Mouse (Mus musculus) bone marrow macrophage, adult 2 months (primary cell): ENCODE data around the gene Fbxo47. TPM values are rescaled to one million over a fixed set of nuclear protein-coding genes. Genes with fewer than 3 reads are reported as not detected.

Experiments
- H3K27ac ChIP-seq: 2 replicates; pipeline ENCODE4 v1.5.1; 2012; ENCODE audit warnings: low read depth, low read length; ENCODE audit not compliant: insufficient read depth
- H3K4me1 ChIP-seq: 2 replicates; pipeline ENCODE4 v1.6.1; 2012; ENCODE audit warnings: low read length; ENCODE audit not compliant: control insufficient read depth, insufficient read depth
- H3K4me3 ChIP-seq: 2 replicates; pipeline ENCODE4 v1.5.1; 2012; ENCODE audit warnings: mild to moderate bottlenecking, low read length, moderate library complexity; ENCODE audit not compliant: insufficient read depth
- CTCF ChIP-seq: IDR thresholded peaks from 2 replicates; pipeline ENCODE4 v1.5.1; 2012; ENCODE audit warnings: low read depth, mild to moderate bottlenecking, low read length, moderate library complexity
- POLR2A ChIP-seq: IDR thresholded peaks from 2 replicates; pipeline ENCODE4 v1.6.1; 2012; ENCODE audit warnings: mild to moderate bottlenecking, low read depth, low read length, borderline replicate concordance
- polyA plus RNA-seq: library from polyadenylated mRNA; stranded (reverse); fragments of >200 nt; gene quantifications from 2 replicates; pipeline ENCODE4 v1.2.4, GENCODE M21; 2012; ENCODE audit not compliant: missing spikeins, insufficient read depth, insufficient read length

Gene Fbxo47
- polyA plus RNA-seq, result 0.67 and 1.5 TPM in 2 replicates

DNA sequence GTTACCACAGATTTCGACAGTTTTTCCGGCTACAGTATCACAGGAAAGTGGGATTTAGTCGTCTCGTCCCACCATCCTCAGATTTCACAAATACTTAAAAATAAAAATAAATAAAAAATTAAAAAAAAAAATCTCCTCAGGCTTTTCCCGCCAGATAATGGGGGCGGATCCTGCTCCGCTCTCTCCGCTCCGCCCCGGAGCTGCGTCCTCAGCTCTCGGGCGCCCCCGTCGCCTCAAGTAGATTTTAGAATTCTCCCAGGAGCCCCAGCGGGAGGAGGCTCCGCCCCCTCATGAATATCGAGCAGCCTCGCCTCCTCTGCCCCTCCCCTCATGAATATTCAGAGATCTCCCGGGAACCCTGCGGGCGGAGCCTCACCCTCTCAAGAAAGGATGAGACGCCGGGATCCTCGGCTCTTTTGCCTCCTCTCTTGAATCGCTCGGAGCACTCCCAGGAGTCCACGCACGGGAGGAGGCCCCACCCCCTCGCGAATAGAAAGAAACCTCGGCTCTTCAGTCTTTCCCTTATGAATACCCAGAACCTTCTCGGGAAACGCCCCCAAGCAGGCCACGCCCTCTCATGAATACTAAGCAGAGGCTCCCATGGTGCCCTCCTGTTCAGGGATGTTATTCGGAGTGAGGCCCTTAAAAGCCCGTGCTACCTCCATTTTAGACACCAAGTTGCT, at the start of gene Fbxo47:
TSS of gene Fbxo47 (minus strand) at position 237 of the 683 bp plus-strand sequence.
- TF ChIP-seq CTCF, result no peak
- TF ChIP-seq POLR2A, result no peak
- H3K4me3 ChIP-seq, result peak within 1 kb of the TSS; percentile 73
- H3K27ac ChIP-seq, result peak within 1 kb of the TSS; percentile 90
- no peaks in the 10 kb centered on the region for H3K4me1 ChIP-seq

DNA sequence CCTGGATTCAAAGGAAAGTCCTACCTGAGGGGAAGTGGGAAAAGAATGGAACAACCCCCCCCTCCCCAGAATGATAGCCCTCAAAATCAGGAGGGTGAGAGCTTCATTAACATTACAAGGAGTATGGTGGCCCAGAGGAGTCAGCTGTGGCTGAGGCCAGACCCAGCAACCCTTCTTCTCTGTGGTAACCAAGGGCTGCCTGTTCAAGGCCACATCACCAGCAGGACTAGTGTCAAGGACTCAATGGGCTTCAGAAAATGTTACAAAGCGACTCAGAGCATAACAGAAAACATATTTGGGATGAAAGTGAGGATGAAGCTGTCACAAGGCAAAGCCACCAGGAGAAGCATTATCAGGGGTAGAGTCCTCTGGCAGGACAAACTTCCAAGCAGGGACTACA, 49.6 kb upstream of the Fbxo47 start:
- Histone ChIP-seq H3K4me3 (no peak overlapping the region), H3K27ac (no peak overlapping the region), H3K4me1 (peaks cover 6% of the 10 kb centered on the region)
- TF ChIP-seq CTCF (no peak), POLR2A (no peak)

DNA sequence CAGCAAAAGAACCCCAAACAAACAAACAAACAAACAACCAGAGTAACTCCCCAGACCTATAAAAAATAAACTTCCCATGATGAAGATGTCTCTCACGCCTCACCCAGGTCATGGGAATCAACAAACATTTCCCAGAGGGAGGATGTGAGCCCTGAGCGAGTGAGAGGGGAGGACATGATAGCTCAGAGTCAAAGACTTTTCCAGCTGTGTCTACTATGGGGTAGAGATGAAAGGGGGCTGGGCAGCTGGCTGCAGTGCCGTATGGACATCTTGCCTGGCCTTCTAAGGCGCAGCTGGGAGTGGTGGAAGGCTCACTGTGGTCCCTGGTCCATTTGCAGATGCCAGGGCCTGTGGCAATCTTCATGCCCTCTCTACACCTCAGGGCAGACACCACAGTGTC, 45.0 kb upstream of the Fbxo47 start:
- no peak overlapping the region for H3K4me3 ChIP-seq
- no peak for TF ChIP-seq POLR2A
- no peak for TF ChIP-seq CTCF
- no peak overlapping the region for H3K27ac ChIP-seq
- 0 out of 2 replicates have a peak, but pooled peaks cover 2% of the 10 kb centered on the region for H3K4me1 ChIP-seq

DNA sequence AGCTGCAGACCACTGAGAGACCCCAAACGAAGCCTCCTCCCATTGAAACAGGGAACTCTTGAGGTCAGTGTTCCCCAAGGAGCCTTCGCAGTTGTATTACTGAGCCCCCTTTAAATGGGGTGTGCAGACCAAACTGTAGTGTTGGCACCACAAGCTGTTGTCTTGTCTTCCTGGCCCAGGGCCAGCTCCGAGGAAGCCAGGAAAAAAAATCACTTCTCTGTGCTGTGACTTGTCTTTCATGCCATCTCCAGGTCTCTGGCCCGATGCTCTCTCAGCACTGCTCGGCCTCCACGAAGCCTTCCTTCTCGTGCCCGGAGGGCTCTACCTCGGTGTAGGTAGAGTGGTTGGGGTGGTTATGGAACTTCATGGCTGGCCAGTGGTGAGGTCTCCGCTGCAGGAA, 40.3 kb upstream of the Fbxo47 start:
- Histone ChIP-seq H3K4me1 (no peaks in the 10 kb centered on the region), H3K4me3 (no peak overlapping the region), H3K27ac (no peak overlapping the region)
- TF ChIP-seq CTCF (no peak), POLR2A (no peak)

DNA sequence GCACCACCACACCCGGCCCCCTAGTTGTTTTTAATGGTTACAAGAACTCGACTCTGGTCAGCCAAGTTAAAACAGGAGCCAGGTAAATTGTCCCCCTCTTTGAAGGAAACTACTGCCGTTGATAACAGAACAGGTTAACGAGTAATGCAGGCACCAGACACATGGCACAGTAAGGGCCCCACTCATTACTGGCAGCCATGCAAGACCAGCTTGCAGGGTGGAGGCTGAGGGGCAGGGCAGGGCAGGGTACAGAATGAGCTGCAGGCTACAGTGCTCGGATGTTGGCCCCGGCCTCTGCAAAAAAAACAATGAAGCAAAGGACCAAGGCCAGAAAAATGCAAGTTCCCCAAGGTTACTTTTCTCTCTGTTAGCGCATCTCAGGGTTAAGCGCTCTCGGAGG, 39.7 kb upstream of the Fbxo47 start:
- no peaks in the 10 kb centered on the region for H3K4me1 ChIP-seq
- H3K27ac ChIP-seq, result no peak overlapping the region
- TF ChIP-seq CTCF, result no peak
- H3K4me3 ChIP-seq, result no peak overlapping the region

DNA sequence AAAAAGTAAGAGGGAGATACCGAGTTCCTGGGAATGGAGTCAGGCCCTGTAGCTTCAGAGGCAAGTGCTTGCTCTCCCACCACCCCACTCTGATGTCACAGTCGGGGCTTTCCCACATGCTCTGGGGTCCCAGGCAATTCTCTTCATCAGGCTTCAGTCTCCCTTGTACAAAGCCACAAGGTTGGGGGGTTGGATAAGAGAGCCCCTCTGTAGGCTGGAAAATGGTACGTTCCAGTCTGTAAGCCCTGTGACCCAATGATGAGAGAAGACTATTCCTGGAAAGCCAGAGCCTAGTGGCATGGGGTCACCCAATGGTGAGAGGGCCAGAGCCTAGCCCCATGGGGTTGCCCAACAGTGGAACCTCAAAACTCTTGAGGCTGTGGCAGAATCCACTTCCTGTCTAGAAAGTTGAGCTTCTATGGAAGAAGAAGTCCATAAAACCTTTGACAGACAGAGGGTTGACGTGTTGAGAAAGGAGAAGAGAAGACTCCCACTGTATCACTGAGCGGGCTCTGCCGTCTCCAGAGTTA, 32.1 kb upstream of the Fbxo47 start:
- no peak overlapping the region for H3K4me3 ChIP-seq
- no peak overlapping the region for H3K27ac ChIP-seq
- H3K4me1 ChIP-seq, result peaks cover 10% of the 10 kb centered on the region
- TF ChIP-seq CTCF (no peak), POLR2A (no peak)

DNA sequence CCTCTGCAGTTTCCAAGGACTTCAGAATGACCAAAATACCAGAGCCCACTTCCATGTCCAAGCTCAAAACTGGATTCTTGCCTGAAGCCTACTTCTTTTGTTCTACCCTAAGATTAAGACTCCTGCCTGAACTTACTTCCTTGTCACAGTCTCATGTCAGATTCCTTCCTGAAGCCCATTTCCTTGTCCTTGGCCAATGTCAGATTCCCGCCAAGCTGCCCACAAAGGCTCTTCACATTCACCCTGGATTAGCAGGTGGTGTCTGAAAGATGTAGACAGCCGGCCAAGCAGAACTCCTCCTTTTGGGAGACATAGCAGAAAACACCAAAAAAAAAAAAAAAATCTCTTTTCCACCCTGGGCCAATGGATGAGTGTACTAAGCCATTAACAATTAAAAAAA, 31.5 kb upstream of the Fbxo47 start:
- TF ChIP-seq POLR2A (no peak), CTCF (no peak)
- H3K4me3 ChIP-seq, result no peak overlapping the region

DNA sequence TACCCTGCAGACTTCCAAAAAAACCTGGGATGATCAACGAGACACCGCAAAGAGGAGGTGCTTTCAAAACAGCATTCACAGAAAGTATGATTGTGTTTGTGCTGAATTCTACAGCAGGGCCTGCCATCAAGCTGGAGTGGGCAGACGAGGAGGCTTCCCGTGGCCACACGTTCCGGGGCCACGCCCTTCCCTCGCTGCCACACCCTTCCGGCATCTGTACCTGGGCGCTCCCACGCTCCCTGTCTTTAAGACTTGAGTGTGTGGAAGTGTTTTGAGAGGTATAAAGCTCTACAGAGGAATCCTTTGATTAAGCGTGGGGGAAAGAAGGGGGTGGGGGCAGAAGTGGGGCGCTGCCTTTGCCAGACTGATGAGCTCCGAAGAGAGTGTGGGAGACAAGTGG, 29.2 kb upstream of the Fbxo47 start:
- TF ChIP-seq POLR2A (no peak), CTCF (no peak)
- Histone ChIP-seq H3K4me1 (peaks cover 8% of the 10 kb centered on the region), H3K4me3 (no peak overlapping the region), H3K27ac (no peak overlapping the region)

More for the DNA sequence above, 31.5 kb upstream of the Fbxo47 start:
- H3K4me1 ChIP-seq, result peaks cover 10% of the 10 kb centered on the region
- no peak overlapping the region for H3K27ac ChIP-seq

DNA sequence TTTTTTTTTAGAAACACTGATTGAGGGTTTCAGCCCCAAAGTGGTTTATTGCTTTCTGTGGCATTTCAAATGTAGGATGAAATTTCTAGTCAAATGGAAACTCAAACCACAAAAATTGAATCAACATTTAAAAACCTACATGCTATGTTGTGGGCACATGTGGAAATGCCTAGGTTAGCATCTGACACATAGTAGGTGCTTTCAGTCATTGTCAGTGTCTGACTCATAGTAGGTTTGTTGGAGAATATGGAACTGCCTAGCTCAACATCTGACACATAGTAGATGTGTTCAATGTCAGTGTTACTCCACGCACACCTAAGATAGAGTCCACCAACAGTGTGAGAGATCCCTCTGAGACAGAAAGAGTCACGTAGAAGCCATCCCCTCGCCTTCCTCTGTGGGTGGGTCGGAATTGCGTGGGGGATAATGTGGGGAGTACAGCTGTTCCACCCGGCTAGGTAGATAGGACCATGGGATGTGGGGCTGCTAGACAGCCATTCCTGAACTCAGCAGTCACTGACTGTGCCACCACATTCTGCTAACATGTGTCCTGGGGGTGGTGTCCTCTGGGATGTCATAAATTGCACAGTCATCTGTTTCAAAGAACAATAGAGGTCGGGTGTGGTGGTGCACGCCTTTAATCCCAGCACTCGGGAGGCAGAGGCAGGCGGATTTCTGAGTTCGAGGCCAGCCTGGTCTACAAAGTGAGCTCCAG, 24.8 kb upstream of the Fbxo47 start:
- H3K4me3 ChIP-seq, result no peak overlapping the region
- TF ChIP-seq CTCF (no peak), POLR2A (no peak)
- H3K27ac ChIP-seq, result no peak overlapping the region
- H3K4me1 ChIP-seq, result peaks cover 3% of the 10 kb centered on the region; the same call in 1 of the 2 replicates

DNA sequence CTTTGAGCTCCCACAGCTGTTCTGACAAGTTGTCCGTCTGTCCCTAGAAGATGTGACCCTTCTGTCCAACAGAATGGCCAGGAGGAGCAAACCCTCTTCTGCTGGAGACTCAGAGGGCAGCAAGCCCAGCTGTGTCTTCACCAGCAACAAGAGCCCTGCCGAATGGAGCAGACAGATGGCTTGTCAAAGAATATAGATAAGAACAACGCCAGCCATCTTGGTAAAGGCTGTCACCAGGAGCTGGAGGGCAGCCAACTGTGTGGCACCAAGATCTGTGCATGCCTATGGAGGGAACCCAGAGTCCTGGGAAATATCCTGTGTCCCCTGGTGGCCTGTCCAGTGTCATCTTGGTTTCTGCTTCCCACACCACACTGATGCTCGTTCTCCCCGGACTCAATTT, 24.0 kb upstream of the Fbxo47 start:
- Histone ChIP-seq H3K4me1 (peaks cover 5% of the 10 kb centered on the region; the same call in 1 of the 2 replicates), H3K27ac (no peak overlapping the region), H3K4me3 (no peak overlapping the region)
- TF ChIP-seq POLR2A (no peak), CTCF (no peak)
